Mouse (Mus musculus) megakaryocyte, embryonic 14.5 days (primary cell): Measurements from ENCODE around the gene Prkra.

Source experiments
- FLI1 ChIP-seq: IDR thresholded peaks from 2 replicates; pipeline ENCODE4 v1.6.1; 2012; ENCODE audit warnings: low read length, inconsistent platforms, mixed read lengths
- GATA1 ChIP-seq: IDR thresholded peaks from 3 replicates; pipeline ENCODE4 v1.6.1; 2012; ENCODE audit warnings: mixed read lengths, low read length, inconsistent platforms, borderline replicate concordance

DNA sequence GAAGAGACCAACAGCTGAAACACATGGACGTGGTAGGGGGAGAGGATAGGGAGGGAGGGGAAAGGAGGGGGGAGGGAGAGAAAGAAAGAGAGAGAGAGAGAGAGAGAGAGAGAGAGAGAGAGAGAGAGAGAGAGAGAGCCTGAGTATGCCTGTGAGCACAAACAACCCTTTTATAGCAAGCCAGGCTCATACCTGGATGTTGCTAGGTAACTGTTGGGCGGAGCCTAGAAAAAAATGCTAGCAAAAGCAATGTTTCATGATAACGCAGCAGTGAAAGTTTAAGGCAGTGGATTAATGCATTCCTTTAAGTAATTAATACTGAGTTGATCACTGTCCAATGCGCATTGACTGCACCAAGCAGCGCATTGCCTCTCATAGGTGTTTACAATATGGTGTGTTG is 6.8 kb upstream of the Prkra start:
- TF ChIP-seq GATA1 (no peak), FLI1 (no peak)
